Mouse (Mus musculus) lung, postnatal 0 days (tissue): ENCODE results near the gene Upf3b.

Experiments
- CTCF ChIP-seq: IDR thresholded peaks from 2 replicates; pipeline ENCODE4 v1.5.1; 2016; ENCODE audit warnings: antibody characterized with exemption, mild to moderate bottlenecking
- EP300 ChIP-seq: IDR thresholded peaks from 2 replicates; pipeline ENCODE4 v1.6.1; 2016; ENCODE audit warnings: antibody characterized with exemption, mild to moderate bottlenecking, control low read depth

DNA sequence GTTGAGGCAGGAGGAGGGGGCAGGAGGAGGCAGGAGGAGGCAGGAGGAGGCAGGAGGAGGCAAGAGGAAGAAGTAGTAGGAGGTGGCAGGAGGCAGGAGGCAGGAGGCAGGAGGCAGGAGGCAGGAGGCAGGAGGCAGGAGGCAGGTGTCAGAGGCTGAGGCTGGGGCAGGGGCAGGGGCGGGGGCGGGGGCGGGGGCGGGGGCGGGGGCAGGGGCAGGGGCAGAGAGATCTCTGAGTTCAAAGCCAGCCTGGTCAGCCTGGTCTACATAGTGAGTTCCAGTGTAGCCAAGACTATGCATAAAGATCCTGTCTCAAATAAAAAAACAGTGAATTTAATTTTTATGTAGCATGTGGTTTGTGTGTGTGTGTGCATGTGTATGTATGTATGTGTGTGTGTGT lies 7.0 kb upstream of the Upf3b start:
- TF ChIP-seq EP300: no peak
- no peak for TF ChIP-seq CTCF
